Mouse (Mus musculus): ENCODE data around the gene H2afj. TPM values are rescaled to one million over a fixed set of nuclear protein-coding genes. Genes with fewer than 3 reads are reported as not detected.
A peak's percentile ranks its signal among the peaks of the same experiment; 100 is the strongest.

H2afj gene
- polyA plus RNA-seq, 1 experiment from 2014 or later: 193 TPM

GRCm38 (mm10) chr6:136856071-136856636, 48.1 kb downstream of the H2afj start:
- DNase-seq (ENCODE audit: low spot score): no peak
- 39% methylated on average over 14 of the region's 14 CpGs for WGBS

GRCm38 (mm10) chr6:136857186-136857872, 49.3 kb downstream of the H2afj start, which contains the start of gene Art4:
Gene Art4, minus strand, starts transcription at chr6:136857733.
- Histone ChIP-seq H3K4me2 (peak within 1 kb of the TSS; percentile 61), H3K27ac (ENCODE audit: low read depth, low read length) (peak within 1 kb of the TSS; percentile 80), H3K4me3 (ENCODE audit: low read depth, low read length) (peak within 1 kb of the TSS; percentile 60), H3K27me3 (replicated peaks; ENCODE audit: control insufficient read depth, insufficient read depth, low read length) (no peaks in the 10 kb centered on the region), H3K9me3 (ENCODE audit: control insufficient read depth, low read length) (no peaks in the 10 kb centered on the region), H3K4me1 (replicated peaks; ENCODE audit: control insufficient read depth, insufficient read depth, low read length) (peaks cover 37% of the 10 kb centered on the region), H3K9ac (ENCODE audit: low read depth, low read length) (peak within 1 kb of the TSS; percentile 63), H3K36me3 (ENCODE audit: control insufficient read depth, insufficient read depth, low read length) (no peaks in the 10 kb centered on the region)
- ATAC-seq (replicated peaks; ENCODE audit: low FRiP score): peak; percentile 98
- DNase-seq (ENCODE audit: low spot score): peak; percentile 75
- 17% methylated on average over 18 of the region's 18 CpGs for WGBS

More at GRCm38 (mm10) chr6:136856071-136856636, 48.1 kb downstream of the H2afj start:
- no peaks in the 10 kb centered on the region for H3K27me3 ChIP-seq (replicated peaks; ENCODE audit: control insufficient read depth, insufficient read depth, low read length)
- peak overlapping the region; percentile 61 for H3K4me2 ChIP-seq
- ATAC-seq (replicated peaks; ENCODE audit: low FRiP score): no peak
- H3K27ac ChIP-seq (ENCODE audit: low read depth, low read length): peak overlapping the region; percentile 62
- H3K9ac ChIP-seq (ENCODE audit: low read depth, low read length): peak overlapping the region; percentile 63
- H3K4me1 ChIP-seq (replicated peaks; ENCODE audit: control insufficient read depth, insufficient read depth, low read length): peaks cover 37% of the 10 kb centered on the region
- no peaks in the 10 kb centered on the region for H3K36me3 ChIP-seq (ENCODE audit: control insufficient read depth, insufficient read depth, low read length)
- peak overlapping the region; percentile 60 for H3K4me3 ChIP-seq (ENCODE audit: low read depth, low read length)
- H3K9me3 ChIP-seq (ENCODE audit: control insufficient read depth, low read length): no peaks in the 10 kb centered on the region

GRCm38 (mm10) chr6:136857873-136858260, 49.8 kb downstream of the H2afj start:
- H3K9ac ChIP-seq (ENCODE audit: low read depth, low read length): peak overlapping the region; percentile 63
- ATAC-seq (replicated peaks; ENCODE audit: low FRiP score): peak; percentile 61
- WGBS: 7% methylated on average over 11 of the region's 11 CpGs

GRCm38 (mm10) chr6:136858420-136858819, 50.4 kb downstream of the H2afj start:
- H3K36me3 ChIP-seq (ENCODE audit: control insufficient read depth, insufficient read depth, low read length): no peaks in the 10 kb centered on the region
- H3K4me3 ChIP-seq (ENCODE audit: low read depth, low read length): no peak overlapping the region
- H3K9me3 ChIP-seq (ENCODE audit: control insufficient read depth, low read length): no peaks in the 10 kb centered on the region
- peak overlapping the region; percentile 61 for H3K4me2 ChIP-seq
- no peak for ATAC-seq (replicated peaks; ENCODE audit: low FRiP score)
- no peak for DNase-seq (ENCODE audit: low spot score)
- no peaks in the 10 kb centered on the region for H3K27me3 ChIP-seq (replicated peaks; ENCODE audit: control insufficient read depth, insufficient read depth, low read length)
- peak overlapping the region; percentile 28; the same call in 1 of the 2 replicates for H3K9ac ChIP-seq (ENCODE audit: low read depth, low read length)
- H3K4me1 ChIP-seq (replicated peaks; ENCODE audit: control insufficient read depth, insufficient read depth, low read length): peaks cover 37% of the 10 kb centered on the region
- WGBS: 26% methylated on average over 8 of the region's 8 CpGs
- H3K27ac ChIP-seq (ENCODE audit: low read depth, low read length): peak overlapping the region; percentile 80

More at GRCm38 (mm10) chr6:136857873-136858260, 49.8 kb downstream of the H2afj start:
- Histone ChIP-seq H3K27me3 (replicated peaks; ENCODE audit: control insufficient read depth, insufficient read depth, low read length) (no peaks in the 10 kb centered on the region), H3K4me2 (peak overlapping the region; percentile 61), H3K27ac (ENCODE audit: low read depth, low read length) (peak overlapping the region; percentile 80), H3K36me3 (ENCODE audit: control insufficient read depth, insufficient read depth, low read length) (no peaks in the 10 kb centered on the region), H3K4me3 (ENCODE audit: low read depth, low read length) (peak overlapping the region; percentile 60), H3K9me3 (ENCODE audit: control insufficient read depth, low read length) (no peaks in the 10 kb centered on the region), H3K4me1 (replicated peaks; ENCODE audit: control insufficient read depth, insufficient read depth, low read length) (peaks cover 37% of the 10 kb centered on the region)
- DNase-seq (ENCODE audit: low spot score): no peak

Small RNAs within 50 kb of the gene (microRNA-seq; reads per million reads assigned to microRNA genes)
- not detected for gene Gm44364 (ENCODE audit: borderline number of aligned reads)

Other genes starting within 250 kb of the H2afj start
- 0.86 and 1.2 TPM in 2 replicates for gene Plbd1, start 146.3 kb upstream of the H2afj start, polyA plus RNA-seq (2014; fragmentation: Nextera tagmentation; extraction: Ambion mirVana)
- gene Gucy2c, start 26.5 kb upstream of the H2afj start, polyA plus RNA-seq (2014; fragmentation: Nextera tagmentation; extraction: Ambion mirVana): 0.08 TPM in 1 of 2 replicates, not detected in the other
- gene Hist4h4, start 3.8 kb upstream of the H2afj start, polyA plus RNA-seq (2014; fragmentation: Nextera tagmentation; extraction: Ambion mirVana): 0.43 and 0.88 TPM in 2 replicates
- gene BC049715, start 19.4 kb downstream of the H2afj start, polyA plus RNA-seq (2014; fragmentation: Nextera tagmentation; extraction: Ambion mirVana): 2.3 and 2.6 TPM in 2 replicates
- 165 and 168 TPM in 2 replicates for gene Wbp11, start 20.0 kb downstream of the H2afj start, polyA plus RNA-seq (2014; fragmentation: Nextera tagmentation; extraction: Ambion mirVana)
- not detected in 2 replicates for gene Smco3, start 27.2 kb downstream of the H2afj start, polyA plus RNA-seq (2014; fragmentation: Nextera tagmentation; extraction: Ambion mirVana)
- 8.7 and 11.1 TPM in 2 replicates for gene Art4, start 49.5 kb downstream of the H2afj start, polyA plus RNA-seq (2014; fragmentation: Nextera tagmentation; extraction: Ambion mirVana)
- gene Mgp, start 67.6 kb downstream of the H2afj start, polyA plus RNA-seq (2014; fragmentation: Nextera tagmentation; extraction: Ambion mirVana): 7.7 and 8.2 TPM in 2 replicates
- gene Erp27, start 113.9 kb downstream of the H2afj start, polyA plus RNA-seq (2014; fragmentation: Nextera tagmentation; extraction: Ambion mirVana): 0.22 and 0.34 TPM in 2 replicates
- gene Pde6h, start 115.6 kb downstream of the H2afj start, polyA plus RNA-seq (2014; fragmentation: Nextera tagmentation; extraction: Ambion mirVana): not detected in 2 replicates
- gene Arhgdib, start 133.7 kb downstream of the H2afj start, polyA plus RNA-seq (2014; fragmentation: Nextera tagmentation; extraction: Ambion mirVana): 181 and 183 TPM in 2 replicates

All from liver, embryonic 11.5 days (tissue).